Mouse (Mus musculus): ENCODE measurements at regions not wholly inside any gene's neighbourhood (a gene's known extent, or its start where the extent isn't known, plus 50 kb on each side); places are given as distances from the start of the nearest gene placed in this dataset.
"Not testable (repeated sequence)": the region's sequence is repeated elsewhere in the genome, so short reads cannot be mapped to it uniquely, and the experiment has no call there.

GRCm38 (mm10) chr8:126814427-126814826 lies 131.2 kb downstream of the Tomm20 start:
- Histone ChIP-seq H3K79me2 (ENCODE audit: control insufficient read depth, insufficient read depth) (no peaks in the 10 kb centered on the region), H3K27me3 (ENCODE audit: control insufficient read depth, insufficient read depth, insufficient read length) (no peaks in the 10 kb centered on the region), H3K4me3 (ENCODE audit: insufficient read depth, poor library complexity, severe bottlenecking) (no peak overlapping the region), H3ac (ENCODE audit: control insufficient read depth, insufficient read length, low read depth) (no peak overlapping the region), H3K79me3 (ENCODE audit: low read depth) (no peaks in the 10 kb centered on the region), H3K36me3 (ENCODE audit: control insufficient read depth, insufficient read depth) (no peaks in the 10 kb centered on the region)
- no peak for TF ChIP-seq CTCF (IDR thresholded peaks at IDR 0.05; ENCODE audit: control insufficient read depth, insufficient read depth, insufficient read length)
- TF ChIP-seq MYOG (IDR thresholded peaks at IDR 0.05; ENCODE audit: control insufficient read depth, extremely low read depth, insufficient read length), result no peak
- TF ChIP-seq USF1 (IDR thresholded peaks at IDR 0.05; ENCODE audit: low read depth), result no peak
- no peak for TF ChIP-seq CEBPB (IDR thresholded peaks at IDR 0.05; ENCODE audit: low read depth)
- TF ChIP-seq MAX (IDR thresholded peaks at IDR 0.05), result no peak
- TF ChIP-seq MYOD1 (IDR thresholded peaks at IDR 0.05; ENCODE audit: control insufficient read depth, insufficient read length, low read depth), result no peak
- TF ChIP-seq FOSL1 (IDR thresholded peaks at IDR 0.05; ENCODE audit: insufficient read depth, low read length, poor library complexity, severe bottlenecking), result no peak

GRCm38 (mm10) chr8:126813621-126814020 lies 132.0 kb downstream of the Tomm20 start:
- H3K4me3 ChIP-seq (ENCODE audit: insufficient read depth, poor library complexity, severe bottlenecking), result no peak overlapping the region

GRCm38 (mm10) chr8:126812777-126813176 lies 132.9 kb downstream of the Tomm20 start:
- no peak overlapping the region for H3ac ChIP-seq (ENCODE audit: control insufficient read depth, insufficient read length, low read depth)
- H3K79me3 ChIP-seq (ENCODE audit: low read depth), result no peaks in the 10 kb centered on the region
- TF ChIP-seq USF1 (IDR thresholded peaks at IDR 0.05; ENCODE audit: low read depth) (no peak), CTCF (IDR thresholded peaks at IDR 0.05; ENCODE audit: control insufficient read depth, insufficient read depth, insufficient read length) (no peak), MYOD1 (IDR thresholded peaks at IDR 0.05; ENCODE audit: control insufficient read depth, insufficient read length, low read depth) (no peak), MAX (IDR thresholded peaks at IDR 0.05) (no peak)
- no peaks in the 10 kb centered on the region for H3K79me2 ChIP-seq (ENCODE audit: control insufficient read depth, insufficient read depth)
- H3K4me3 ChIP-seq (ENCODE audit: insufficient read depth, poor library complexity, severe bottlenecking), result no peak overlapping the region
- no peaks in the 10 kb centered on the region for H3K27me3 ChIP-seq (ENCODE audit: control insufficient read depth, insufficient read depth, insufficient read length)
- H3K36me3 ChIP-seq (ENCODE audit: control insufficient read depth, insufficient read depth), result no peaks in the 10 kb centered on the region

More at GRCm38 (mm10) chr8:126813621-126814020, 132.0 kb downstream of the Tomm20 start:
- Histone ChIP-seq H3K79me2 (ENCODE audit: control insufficient read depth, insufficient read depth) (no peaks in the 10 kb centered on the region), H3K79me3 (ENCODE audit: low read depth) (no peaks in the 10 kb centered on the region), H3K27me3 (ENCODE audit: control insufficient read depth, insufficient read depth, insufficient read length) (no peaks in the 10 kb centered on the region), H3ac (ENCODE audit: control insufficient read depth, insufficient read length, low read depth) (no peak overlapping the region), H3K36me3 (ENCODE audit: control insufficient read depth, insufficient read depth) (no peaks in the 10 kb centered on the region)
- TF ChIP-seq CTCF (IDR thresholded peaks at IDR 0.05; ENCODE audit: control insufficient read depth, insufficient read depth, insufficient read length) (no peak), MAX (IDR thresholded peaks at IDR 0.05) (no peak), FOSL1 (IDR thresholded peaks at IDR 0.05; ENCODE audit: insufficient read depth, low read length, poor library complexity, severe bottlenecking) (no peak), CEBPB (IDR thresholded peaks at IDR 0.05; ENCODE audit: low read depth) (no peak), MYOG (IDR thresholded peaks at IDR 0.05; ENCODE audit: control insufficient read depth, extremely low read depth, insufficient read length) (no peak), MYOD1 (IDR thresholded peaks at IDR 0.05; ENCODE audit: control insufficient read depth, insufficient read length, low read depth) (no peak), USF1 (IDR thresholded peaks at IDR 0.05; ENCODE audit: low read depth) (no peak)

GRCm38 (mm10) chr8:126811358-126811757 lies 134.3 kb downstream of the Tomm20 start:
- H3ac ChIP-seq (ENCODE audit: control insufficient read depth, insufficient read length, low read depth); H3K79me3 ChIP-seq (ENCODE audit: low read depth); H3K27me3 ChIP-seq (ENCODE audit: control insufficient read depth, insufficient read depth, insufficient read length); H3K4me3 ChIP-seq (ENCODE audit: insufficient read depth, poor library complexity, severe bottlenecking); H3K79me2 ChIP-seq (ENCODE audit: control insufficient read depth, insufficient read depth); H3K36me3 ChIP-seq (ENCODE audit: control insufficient read depth, insufficient read depth): not testable (repeated sequence)

- Histone ChIP-seq H3K36me3 (ENCODE audit: control insufficient read depth, insufficient read depth) (no peaks in the 10 kb centered on the region), H3K27me3 (ENCODE audit: control insufficient read depth, insufficient read depth, insufficient read length) (no peaks in the 10 kb centered on the region), H3ac (ENCODE audit: control insufficient read depth, insufficient read length, low read depth) (no peak overlapping the region), H3K79me2 (ENCODE audit: control insufficient read depth, insufficient read depth) (no peaks in the 10 kb centered on the region), H3K4me3 (ENCODE audit: insufficient read depth, poor library complexity, severe bottlenecking) (no peak overlapping the region), H3K79me3 (ENCODE audit: low read depth) (no peaks in the 10 kb centered on the region)
- no peak for TF ChIP-seq MYOG (IDR thresholded peaks at IDR 0.05; ENCODE audit: control insufficient read depth, extremely low read depth, insufficient read length)
- TF ChIP-seq CEBPB (IDR thresholded peaks at IDR 0.05; ENCODE audit: low read depth), result peak; percentile 20
- TF ChIP-seq USF1 (IDR thresholded peaks at IDR 0.05; ENCODE audit: low read depth), result no peak
- no peak for TF ChIP-seq MAX (IDR thresholded peaks at IDR 0.05)
- TF ChIP-seq FOSL1 (IDR thresholded peaks at IDR 0.05; ENCODE audit: insufficient read depth, low read length, poor library complexity, severe bottlenecking), result peak; percentile 26
- TF ChIP-seq CTCF (IDR thresholded peaks at IDR 0.05; ENCODE audit: control insufficient read depth, insufficient read depth, insufficient read length), result no peak
- TF ChIP-seq MYOD1 (IDR thresholded peaks at IDR 0.05; ENCODE audit: control insufficient read depth, insufficient read length, low read depth), result peak; percentile 73
These were observed 135.1 kb downstream of the Tomm20 start for GRCm38 (mm10) chr8:126810516-126810915.

GRCm38 (mm10) chr8:126809321-126809720 lies 136.3 kb downstream of the Tomm20 start:
- TF ChIP-seq CEBPB (IDR thresholded peaks at IDR 0.05; ENCODE audit: low read depth) (no peak), FOSL1 (IDR thresholded peaks at IDR 0.05; ENCODE audit: insufficient read depth, low read length, poor library complexity, severe bottlenecking) (no peak), CTCF (IDR thresholded peaks at IDR 0.05; ENCODE audit: control insufficient read depth, insufficient read depth, insufficient read length) (no peak), MYOD1 (IDR thresholded peaks at IDR 0.05; ENCODE audit: control insufficient read depth, insufficient read length, low read depth) (no peak), MAX (IDR thresholded peaks at IDR 0.05) (no peak), MYOG (IDR thresholded peaks at IDR 0.05; ENCODE audit: control insufficient read depth, extremely low read depth, insufficient read length) (no peak), USF1 (IDR thresholded peaks at IDR 0.05; ENCODE audit: low read depth) (no peak)
- Histone ChIP-seq H3K27me3 (ENCODE audit: control insufficient read depth, insufficient read depth, insufficient read length) (no peaks in the 10 kb centered on the region), H3ac (ENCODE audit: control insufficient read depth, insufficient read length, low read depth) (no peak overlapping the region), H3K4me3 (ENCODE audit: insufficient read depth, poor library complexity, severe bottlenecking) (no peak overlapping the region), H3K79me3 (ENCODE audit: low read depth) (no peaks in the 10 kb centered on the region), H3K79me2 (ENCODE audit: control insufficient read depth, insufficient read depth) (no peaks in the 10 kb centered on the region), H3K36me3 (ENCODE audit: control insufficient read depth, insufficient read depth) (no peaks in the 10 kb centered on the region)
